Mouse (Mus musculus): Measurements from ENCODE around the gene Pdlim7.
A peak's percentile ranks its signal among the peaks of the same experiment; 100 is the strongest.

Pdlim7 gene

GRCm38 (mm10) chr13:55513111-55513748 is at the start of gene Pdlim7:
Gene Pdlim7 (minus strand): TSS chr13:55513676.
- DNase-seq (ENCODE audit: low spot score in 2 of 2), result peak; percentile 86 to 97

- no peak for DNase-seq (ENCODE audit: low spot score in 2 of 2)
Measured at GRCm38 (mm10) chr13:55557499-55557898, 44.0 kb upstream of the Pdlim7 start.

GRCm38 (mm10) chr13:55555921-55556320 is 42.4 kb upstream of the Pdlim7 start:
- no peak for DNase-seq (ENCODE audit: low spot score in 2 of 2)

GRCm38 (mm10) chr13:55549061-55549460 is 35.6 kb upstream of the Pdlim7 start:
- no peak for DNase-seq (ENCODE audit: low spot score in 2 of 2)

GRCm38 (mm10) chr13:55548426-55548825 is 35.0 kb upstream of the Pdlim7 start:
- DNase-seq (ENCODE audit: low spot score in 2 of 2), result no peak

GRCm38 (mm10) chr13:55547916-55548315 is 34.4 kb upstream of the Pdlim7 start:
- DNase-seq (ENCODE audit: low spot score in 2 of 2), result no peak

GRCm38 (mm10) chr13:55544792-55545191 is 31.3 kb upstream of the Pdlim7 start:
- no peak for DNase-seq (ENCODE audit: low spot score in 2 of 2)

- DNase-seq (ENCODE audit: low spot score in 2 of 2), result no peak
Measured at GRCm38 (mm10) chr13:55543447-55543846, 30.0 kb upstream of the Pdlim7 start.

- no peak for DNase-seq (ENCODE audit: low spot score in 2 of 2)
Measured at GRCm38 (mm10) chr13:55542891-55543290, 29.4 kb upstream of the Pdlim7 start.

- DNase-seq (ENCODE audit: low spot score in 2 of 2), result no peak
Measured at GRCm38 (mm10) chr13:55540933-55541332, 27.5 kb upstream of the Pdlim7 start.

- peak; percentile 99 to 100 for DNase-seq (ENCODE audit: low spot score in 2 of 2)
Measured at GRCm38 (mm10) chr13:55536194-55537175, 23.0 kb upstream of the Pdlim7 start, which contains the start of gene Ddx41. Gene Ddx41 (minus strand): TSS chr13:55536658.

- no peak for DNase-seq (ENCODE audit: low spot score in 2 of 2)
Measured at GRCm38 (mm10) chr13:55535796-55536193, 22.3 kb upstream of the Pdlim7 start.

GRCm38 (mm10) chr13:55535191-55535590 is 21.7 kb upstream of the Pdlim7 start:
- DNase-seq (ENCODE audit: low spot score in 2 of 2), result no peak

- DNase-seq (ENCODE audit: low spot score in 2 of 2), result no peak
Measured at GRCm38 (mm10) chr13:55529198-55529915, 15.9 kb upstream of the Pdlim7 start, which contains the start of gene Dok3. Gene Dok3 (minus strand): TSS chr13:55529296.

GRCm38 (mm10) chr13:55527834-55528772 is 14.6 kb upstream of the Pdlim7 start:
- no peak for DNase-seq (ENCODE audit: low spot score in 2 of 2)

- no peak for DNase-seq (ENCODE audit: low spot score in 2 of 2)
Measured at GRCm38 (mm10) chr13:55527212-55527611, 13.7 kb upstream of the Pdlim7 start.

- DNase-seq (ENCODE audit: low spot score in 2 of 2), result no peak
Measured at GRCm38 (mm10) chr13:55525733-55526553, 12.5 kb upstream of the Pdlim7 start.

- no peak for DNase-seq (ENCODE audit: low spot score in 2 of 2)
Measured at GRCm38 (mm10) chr13:55523951-55524600, 10.6 kb upstream of the Pdlim7 start.

GRCm38 (mm10) chr13:55523278-55523677 is 9.8 kb upstream of the Pdlim7 start:
- peak; percentile 23 to 39 for DNase-seq (ENCODE audit: low spot score in 2 of 2)
